1 mouse cellular context compared by ENCODE assay signal in genomic region chr11:98940776-98941175, GRCm38 (mm10).
TF ChIP-seq lines count a peak whose summit lies in the region.

No protein-coding gene starts in this region.

TF ChIP-seq in MEL, 35 proteins besides CTCF, POLR2A, EP300 and RAD21 (continued from another document):
- TF ChIP-seq POLR2AphosphoS5 (IDR thresholded peaks at IDR 0.05; ENCODE audit: borderline replicate concordance, low read depth, low read length) (no peak), USF1 (IDR thresholded peaks at IDR 0.05; ENCODE audit: low read depth, low read length) (no peak), HCFC1 (IDR thresholded peaks at IDR 0.05; ENCODE audit: low read depth, low read length) (no peak), ZC3H11A (IDR thresholded peaks at IDR 0.05; ENCODE audit: low read depth, low read length) (no peak), SMC3 (IDR thresholded peaks at IDR 0.05; ENCODE audit: low read depth, low read length) (no peak), TCF12 (IDR thresholded peaks at IDR 0.05; ENCODE audit: low read depth, low read length) (no peak), NELFE (IDR thresholded peaks at IDR 0.05; ENCODE audit: low read depth, low read length) (no peak), ZMIZ1 (IDR thresholded peaks at IDR 0.05; ENCODE audit: low read depth, low read length) (no peak), JUND (IDR thresholded peaks at IDR 0.05; ENCODE audit: low read depth, low read length) (no peak), NRF1 (IDR thresholded peaks at IDR 0.05; ENCODE audit: insufficient read depth, low read depth, low read length, poor library complexity, severe bottlenecking) (no peak)
